Mouse (Mus musculus) lung, embryonic 14.5 days (tissue): ENCODE measurements around the gene Mfap1a. TPM values are rescaled to one million over a fixed set of nuclear protein-coding genes. Genes with fewer than 3 reads are reported as not detected.

Source experiments
- ATAC-seq: fragments of 200-750 bp; cut with Nextera tagmentation; 2 replicates; pipeline ENCODE4 v1.8.0; 2017; ENCODE audit warnings: mild to moderate bottlenecking, moderate TSS enrichment, moderate library complexity; ENCODE audit not compliant: insufficient read depth
- DNase-seq: peaks from one replicate; pipeline ENCODE4 v3.0.0-alpha.2; 2015
- H3K27ac ChIP-seq: fragments of 300-500 bp; sonication (generic); 2 replicates; pipeline ENCODE4 v1.5.1; 2014; ENCODE audit warnings: low read depth, mild to moderate bottlenecking, moderate library complexity
- H3K27me3 ChIP-seq: fragments of 300-500 bp; sonication (generic); 2 replicates; pipeline ENCODE4 v1.6.1; 2014; ENCODE audit warnings: low read length, control low read depth; ENCODE audit not compliant: insufficient read depth
- H3K36me3 ChIP-seq: fragments of 300-500 bp; sonication (generic); 2 replicates; pipeline ENCODE4 v1.6.1; 2014; ENCODE audit warnings: control low read depth; ENCODE audit not compliant: insufficient read depth
- H3K4me1 ChIP-seq: fragments of 300-500 bp; sonication (generic); 2 replicates; pipeline ENCODE4 v1.6.1; 2014; ENCODE audit warnings: antibody characterized with exemption, control low read depth; ENCODE audit not compliant: insufficient read depth
- H3K4me2 ChIP-seq: fragments of 300-500 bp; sonication (generic); 2 replicates; pipeline ENCODE4 v1.6.1; 2014; ENCODE audit warnings: mild to moderate bottlenecking
- H3K4me3 ChIP-seq: fragments of 300-500 bp; sonication (generic); 2 replicates; pipeline ENCODE4 v1.5.1; 2014; ENCODE audit warnings: low read depth, low read length
- H3K9ac ChIP-seq: fragments of 300-500 bp; sonication (generic); 2 replicates; pipeline ENCODE4 v1.6.1; 2014
- H3K9me3 ChIP-seq: fragments of 300-500 bp; sonication (generic); 2 replicates; pipeline ENCODE4 v1.6.1; 2016; ENCODE audit warnings: low read depth, low read length, control low read depth
- CTCF ChIP-seq: IDR thresholded peaks from 2 replicates; pipeline ENCODE4 v1.5.1; 2016; ENCODE audit warnings: antibody characterized with exemption, low read depth
- WGBS: fragments of 180-500 bp; shearing (Covaris S2); extraction: QIAGEN DNeasy Blood & Tissue Kit; methylation state at CpG from one replicate; pipeline ENCODE4 v1.1.7; 2014; 5-methylcytosine and 5-hydroxymethylcytosine counted together
- microRNA-seq: library from miRNA; unstranded; fragments of <30 nt; microRNA quantifications from one replicate; pipeline ENCODE4, GENCODE M21; 2016; ENCODE audit warnings: borderline number of aligned reads
- polyA plus RNA-seq: library from polyadenylated mRNA; unstranded; fragments of >200 nt; fragmentation: Nextera tagmentation; extraction: Ambion mirVana; gene quantifications from 2 replicates; pipeline ENCODE4 v1.2.1, GENCODE M21; 2014

Gene Mfap1a
- polyA plus RNA-seq, 1 experiment from 2014 or later, result 24.7 TPM

GRCm38 (mm10) chr2:121443068-121443349 lies 63.5 kb downstream of the Mfap1a start:
- H3K4me1 ChIP-seq, result peaks cover 4% of the 10 kb centered on the region
- WGBS, result 13% methylated on average over 8 of the region's 8 CpGs
- peak overlapping the region; percentile 56 for H3K9ac ChIP-seq
- no peak for TF ChIP-seq CTCF
- ATAC-seq (no peak), DNase-seq (no peak)
- H3K27ac ChIP-seq, result no peak overlapping the region
- peaks cover 20% of the 10 kb centered on the region for H3K36me3 ChIP-seq
- H3K27me3 ChIP-seq, result no peaks in the 10 kb centered on the region; the same call in 1 of the 2 replicates
- H3K4me3 ChIP-seq, result peak overlapping the region; percentile 42
- H3K9me3 ChIP-seq, result no peaks in the 10 kb centered on the region
- H3K4me2 ChIP-seq, result peak overlapping the region; percentile 65

- Histone ChIP-seq H3K27ac (no peak overlapping the region), H3K9ac (peak overlapping the region; percentile 56), H3K27me3 (no peaks in the 10 kb centered on the region; the same call in 1 of the 2 replicates), H3K4me3 (peak overlapping the region; percentile 42), H3K9me3 (no peaks in the 10 kb centered on the region), H3K4me2 (peak overlapping the region; percentile 65), H3K36me3 (peaks cover 26% of the 10 kb centered on the region), H3K4me1 (peaks cover 4% of the 10 kb centered on the region)
- 2% methylated on average over 30 of the region's 30 CpGs for WGBS
- TF ChIP-seq CTCF, result no peak
- DNase-seq, result peak; percentile 65
- ATAC-seq, result peak; percentile 86
Measured at GRCm38 (mm10) chr2:121442259-121443067, 64.0 kb downstream of the Mfap1a start.

Small RNA genes lying within 50 kb of the gene (microRNA-seq; reads per million reads assigned to microRNA genes)
- gene Gm22953, result not detected

Other genes with a start within 250 kb of the Mfap1a start
- 55.5 and 73.6 TPM in 2 replicates for gene Trp53bp1, start 235.3 kb downstream of the Mfap1a start, polyA plus RNA-seq
- 5.5 and 5.7 TPM in 2 replicates for gene Map1a, start 217.1 kb downstream of the Mfap1a start, polyA plus RNA-seq
- gene Ppip5k1, start 151.3 kb downstream of the Mfap1a start, polyA plus RNA-seq, result 10.5 and 10.8 TPM in 2 replicates
- 0.75 and 1.4 TPM in 2 replicates for gene Ckmt1, start 149.0 kb downstream of the Mfap1a start, polyA plus RNA-seq
- 0.24 TPM in 1 of 2 replicates, not detected in the other for gene Strc, start 119.5 kb downstream of the Mfap1a start, polyA plus RNA-seq
- gene Pdia3, start 92.9 kb downstream of the Mfap1a start, polyA plus RNA-seq, result 628 and 649 TPM in 2 replicates
- gene Catsper2, start 92.9 kb downstream of the Mfap1a start, polyA plus RNA-seq, result 2.0 and 2.6 TPM in 2 replicates
- gene Ell3, start 62.4 kb downstream of the Mfap1a start, polyA plus RNA-seq, result 9.0 and 10.4 TPM in 2 replicates
- 488 and 525 TPM in 2 replicates for gene Serf2, start 57.5 kb downstream of the Mfap1a start, polyA plus RNA-seq
- 87.4 and 97.0 TPM in 2 replicates for gene Hypk, start 53.4 kb downstream of the Mfap1a start, polyA plus RNA-seq
- gene Serinc4, start 49.9 kb downstream of the Mfap1a start, polyA plus RNA-seq, result 0.47 TPM in 1 of 2 replicates, not detected in the other
- 47.9 and 51.2 TPM in 2 replicates for gene Mfap1b, start 32.6 kb downstream of the Mfap1a start, polyA plus RNA-seq
- gene Wdr76, start 58 bp upstream of the Mfap1a start, polyA plus RNA-seq, result 10.2 and 10.4 TPM in 2 replicates